Mouse (Mus musculus) left cerebral cortex, postnatal 25 days (tissue): Measurements from ENCODE around the gene Fbxl7. TPM values are rescaled to one million over a fixed set of nuclear protein-coding genes. Genes with fewer than 3 reads are reported as not detected.

Source experiments
- DNase-seq, 2 experiments: peaks; one replicate each; pipeline ENCODE4 v3.0.0; 2022; ENCODE audit warnings: low spot score in 2 of 2, mixed read lengths in 1 of 2
- intact Hi-C: fragments of 180-260 bp; cut with DNase I; formaldehyde crosslinking; loops from one replicate; pipeline ENCODE4 v1.15.1; 2025
- total RNA-seq, 2 experiments: library from RNA; stranded (reverse); gene quantifications; 2 replicates each; pipeline ENCODE4 v1.2.3; 2021

The Fbxl7 gene
- total RNA-seq, 2 experiments from 2014 or later: 2.1 to 2.6 TPM

GRCm38 (mm10) chr15:26712271-26712670, 183.1 kb downstream of the Fbxl7 start:
- intact Hi-C loops: no loop called here

GRCm38 (mm10) chr15:26704966-26705365, 190.4 kb downstream of the Fbxl7 start:
- intact Hi-C loops: no loop called here
- no peak for DNase-seq

More at GRCm38 (mm10) chr15:26712271-26712670, 183.1 kb downstream of the Fbxl7 start:
- DNase-seq: no peak

- DNase-seq: no peak
- intact Hi-C loops: no loop called here
Observed at GRCm38 (mm10) chr15:26703156-26703840, 192.1 kb downstream of the Fbxl7 start.

GRCm38 (mm10) chr15:26701949-26702675, 193.3 kb downstream of the Fbxl7 start:
- DNase-seq: no peak
- intact Hi-C loops: no loop called here

GRCm38 (mm10) chr15:26693075-26693474, 202.3 kb downstream of the Fbxl7 start:
- intact Hi-C loops: no loop called here
- no peak for DNase-seq

- intact Hi-C loops: no loop called here
- DNase-seq: no peak
Observed at GRCm38 (mm10) chr15:26688472-26689104, 206.8 kb downstream of the Fbxl7 start.

- no peak for DNase-seq
- intact Hi-C loops: no loop called here
Observed at GRCm38 (mm10) chr15:26687729-26688128, 207.7 kb downstream of the Fbxl7 start.

- DNase-seq: peak in 1 of 2 experiments; percentile 56
- intact Hi-C loops: no loop called here
Observed at GRCm38 (mm10) chr15:26682279-26682678, 213.1 kb downstream of the Fbxl7 start.

- DNase-seq: no peak
Observed at GRCm38 (mm10) chr15:26673239-26673859, 222.0 kb downstream of the Fbxl7 start.

GRCm38 (mm10) chr15:26654988-26655387, 240.4 kb downstream of the Fbxl7 start:
- intact Hi-C loops: no loop called here
- DNase-seq: peak in 1 of 2 experiments; percentile 9

More at GRCm38 (mm10) chr15:26673239-26673859, 222.0 kb downstream of the Fbxl7 start:
- intact Hi-C loops: no loop called here

GRCm38 (mm10) chr15:26642563-26642962, 252.8 kb downstream of the Fbxl7 start:
- no peak for DNase-seq
- intact Hi-C loops: loop anchor here (5.0 kb wide), 2 partner anchors 545 to 595 kb away; no protein-coding TSS in a partner anchor

GRCm38 (mm10) chr15:26639726-26640125, 255.7 kb downstream of the Fbxl7 start:
- intact Hi-C loops: loop anchor here (5.0 kb wide), 2 partner anchors 548 to 598 kb away; no protein-coding TSS in a partner anchor
- DNase-seq: peak in 1 of 2 experiments; percentile 27

- intact Hi-C loops: no loop called here
- DNase-seq: no peak
Observed at GRCm38 (mm10) chr15:26635591-26635990, 259.8 kb downstream of the Fbxl7 start.

GRCm38 (mm10) chr15:26628181-26628580, 267.2 kb downstream of the Fbxl7 start:
- intact Hi-C loops: no loop called here
- DNase-seq: no peak

- no peak for DNase-seq
- intact Hi-C loops: loop anchor here (5.0 kb wide), 1 partner anchor 564 kb away; no protein-coding TSS in a partner anchor
Observed at GRCm38 (mm10) chr15:26623242-26623641, 272.1 kb downstream of the Fbxl7 start.

GRCm38 (mm10) chr15:26620279-26620678, 275.1 kb downstream of the Fbxl7 start:
- intact Hi-C loops: loop anchor here (2.0 to 5.0 kb wide), 2 partner anchors 567 to 615 kb away; no protein-coding TSS in a partner anchor
- DNase-seq: peak; percentile 36 to 40

- intact Hi-C loops: loop anchor here (5.0 to 10.0 kb wide), 2 partner anchors 147 to 624 kb away; no protein-coding TSS in a partner anchor
- no peak for DNase-seq
Observed at GRCm38 (mm10) chr15:26619221-26619620, 276.2 kb downstream of the Fbxl7 start.

- intact Hi-C loops: no loop called here
- DNase-seq: peak in 1 of 2 experiments; percentile 28
Observed at GRCm38 (mm10) chr15:26596239-26596638, 299.1 kb downstream of the Fbxl7 start.

- intact Hi-C loops: no loop called here
- no peak for DNase-seq
Observed at GRCm38 (mm10) chr15:26579947-26580709, 315.3 kb downstream of the Fbxl7 start.
